Mouse (Mus musculus) liver, adult 10 weeks (tissue): ENCODE data around the gene H2-M5. TPM values are rescaled to one million over a fixed set of nuclear protein-coding genes. Genes with fewer than 3 reads are reported as not detected.

Experiments
- polyA plus RNA-seq: library from polyadenylated mRNA; stranded (reverse); fragments of 350-450 nt; fragmentation: Illumina TruSeq; extraction: RNeasy Lipid Tissue Mini Kit (QIAGEN cat#74804); gene quantifications from one replicate; pipeline ENCODE4 v1.2.3, GENCODE M21; 2014; ENCODE audit warnings: low read depth, low replicate concordance

H2-M5 gene
- not detected for polyA plus RNA-seq

GRCm38 (mm10) chr17:36989437-36989836 lies at the start of gene H2-M5:
Gene H2-M5, minus strand, starts transcription at chr17:36989537.

GRCm38 (mm10) chr17:37022628-37023576 lies 33.6 kb upstream of the H2-M5 start, which contains the start of gene Mog:
Gene Mog, minus strand, starts transcription at chr17:37023398.

GRCm38 (mm10) chr17:37000863-37001262 lies 11.5 kb upstream of the H2-M5 start, which contains the start of gene Zfp57:
Gene Zfp57, plus strand, starts transcription at chr17:37001163.

GRCm38 (mm10) chr17:36981221-36981813 lies 8.0 kb downstream of the H2-M5 start, which contains the start of gene 2410137M14Rik:
Gene 2410137M14Rik, minus strand, starts transcription at chr17:36981237.

GRCm38 (mm10) chr17:36957999-36958743 lies 31.2 kb downstream of the H2-M5 start, which contains the start of the genes Znrd1 and Znrd1as:
Gene Znrd1, minus strand, starts transcription at chr17:36958559.
Gene Znrd1as, plus strand, starts transcription at chr17:36958592.

GRCm38 (mm10) chr17:36950981-36951947 lies 38.1 kb downstream of the H2-M5 start, which contains the start of gene Ppp1r11:
Gene Ppp1r11, minus strand, starts transcription at chr17:36951741.

GRCm38 (mm10) chr17:36942791-36943471 lies 46.4 kb downstream of the H2-M5 start, which contains the start of gene Rnf39:
Gene Rnf39, plus strand, starts transcription at chr17:36942918.

Other genes with a start within 250 kb of the H2-M5 start
- gene H2-M10.5, start 216.6 kb downstream of the H2-M5 start, polyA plus RNA-seq: not detected
- not detected for gene H2-M10.6, start 177.4 kb downstream of the H2-M5 start, polyA plus RNA-seq
- 22.8 TPM for gene Trim26, start 152.4 kb downstream of the H2-M5 start, polyA plus RNA-seq
- gene Trim15, start 122.3 kb downstream of the H2-M5 start, polyA plus RNA-seq: not detected
- gene Trim10, start 120.0 kb downstream of the H2-M5 start, polyA plus RNA-seq: not detected
- not detected for gene Trim40, start 99.4 kb downstream of the H2-M5 start, polyA plus RNA-seq
- not detected for gene Trim31, start 91.4 kb downstream of the H2-M5 start, polyA plus RNA-seq
- gene Rnf39, start 46.6 kb downstream of the H2-M5 start, polyA plus RNA-seq: 3.8 TPM
- 6.2 TPM for gene Ppp1r11, start 37.8 kb downstream of the H2-M5 start, polyA plus RNA-seq
- 10.4 TPM for gene Znrd1, start 31.0 kb downstream of the H2-M5 start, polyA plus RNA-seq
- 30.8 TPM for gene Znrd1as, start 30.9 kb downstream of the H2-M5 start, polyA plus RNA-seq
- gene 2410137M14Rik, start 8.3 kb downstream of the H2-M5 start, polyA plus RNA-seq: not detected
- 1.9 TPM for gene Zfp57, start 11.6 kb upstream of the H2-M5 start, polyA plus RNA-seq
- gene Mog, start 33.9 kb upstream of the H2-M5 start, polyA plus RNA-seq: not detected
- 2.8 TPM for gene Gabbr1, start 56.4 kb upstream of the H2-M5 start, polyA plus RNA-seq
- not detected for gene Olfr90, start 99.0 kb upstream of the H2-M5 start, polyA plus RNA-seq
- gene Olfr91, start 108.7 kb upstream of the H2-M5 start, polyA plus RNA-seq: not detected
- gene Olfr92, start 130.6 kb upstream of the H2-M5 start, polyA plus RNA-seq: not detected
- not detected for gene Olfr93, start 172.0 kb upstream of the H2-M5 start, polyA plus RNA-seq
- gene Ubd, start 204.4 kb upstream of the H2-M5 start, polyA plus RNA-seq: 0.61 TPM
- gene Olfr94, start 211.5 kb upstream of the H2-M5 start, polyA plus RNA-seq: not detected
- gene Olfr95, start 223.6 kb upstream of the H2-M5 start, polyA plus RNA-seq: not detected
- not detected for gene Olfr96, start 230.6 kb upstream of the H2-M5 start, polyA plus RNA-seq
- not detected for gene Olfr97, start 247.8 kb upstream of the H2-M5 start, polyA plus RNA-seq